Mouse (Mus musculus): ENCODE results near the gene Fcna.

Fcna gene

DNA sequence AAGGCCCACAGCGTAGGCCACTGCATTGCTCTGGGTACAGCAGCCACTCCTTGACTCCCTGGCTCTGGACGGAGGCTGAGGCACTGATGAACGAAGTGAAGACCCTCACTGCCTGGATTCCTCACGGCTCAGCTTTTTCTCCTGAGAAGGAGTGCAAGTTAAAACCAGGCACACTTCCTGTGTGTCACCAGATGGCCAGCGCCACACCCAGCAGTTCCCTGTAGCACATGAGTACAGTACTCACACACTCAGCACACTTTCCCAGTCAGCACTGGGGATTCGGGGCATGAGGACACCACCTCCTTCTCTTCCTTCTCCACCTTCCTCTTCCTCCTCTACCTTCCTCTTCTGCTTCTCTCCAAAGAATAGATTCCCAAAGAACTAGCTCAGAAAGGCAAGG, at the start of gene Fcna:
Gene Fcna (minus strand): TSS at position 220 of the 400 bp plus-strand sequence.
- DNase-seq (ENCODE audit: low spot score), result no peak

DNA sequence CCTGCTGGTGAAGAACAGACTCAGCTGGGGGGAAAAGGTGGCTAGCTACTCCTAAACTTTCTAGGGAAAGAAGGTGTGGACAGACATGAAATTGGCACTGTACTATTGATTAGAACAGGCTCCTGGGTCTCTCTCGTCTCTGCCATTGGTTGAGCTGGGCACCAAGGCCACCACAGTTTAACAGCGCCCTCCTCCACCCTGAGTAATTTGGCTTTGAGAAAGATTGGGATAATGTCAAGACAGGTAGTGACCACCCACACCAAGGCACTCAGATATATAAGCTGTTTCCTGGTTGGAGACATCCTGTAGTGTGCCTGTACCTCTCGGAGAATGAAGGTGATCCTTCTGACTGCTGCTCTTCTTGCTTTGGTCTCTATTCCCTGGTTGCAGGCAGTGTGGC, 48.7 kb upstream of the Fcna start, which contains the start of gene Lcn6:
Gene Lcn6 (plus strand): TSS at position 301 of the 400 bp plus-strand sequence.
- DNase-seq (ENCODE audit: low spot score), result no peak

DNA sequence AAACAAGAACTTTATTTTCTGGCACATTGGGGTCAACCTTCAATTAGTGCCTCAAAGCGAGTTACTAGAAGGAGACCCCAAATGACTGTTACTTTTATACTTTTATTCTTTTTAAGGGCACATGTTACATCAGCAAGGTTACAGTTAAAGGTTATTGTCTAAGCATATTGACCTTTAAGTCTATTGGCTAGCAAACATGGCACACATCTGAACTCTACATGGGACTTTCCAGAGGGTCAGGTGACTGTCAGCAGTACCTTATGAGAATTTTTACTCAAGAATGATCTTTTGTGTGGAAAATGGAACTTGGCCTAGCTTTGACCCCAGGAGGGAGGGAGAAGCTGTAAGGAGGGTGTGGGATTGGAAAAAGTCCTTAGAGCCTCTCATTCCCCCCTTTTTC, 38.7 kb upstream of the Fcna start:
- DNase-seq (ENCODE audit: low spot score), result no peak

DNA sequence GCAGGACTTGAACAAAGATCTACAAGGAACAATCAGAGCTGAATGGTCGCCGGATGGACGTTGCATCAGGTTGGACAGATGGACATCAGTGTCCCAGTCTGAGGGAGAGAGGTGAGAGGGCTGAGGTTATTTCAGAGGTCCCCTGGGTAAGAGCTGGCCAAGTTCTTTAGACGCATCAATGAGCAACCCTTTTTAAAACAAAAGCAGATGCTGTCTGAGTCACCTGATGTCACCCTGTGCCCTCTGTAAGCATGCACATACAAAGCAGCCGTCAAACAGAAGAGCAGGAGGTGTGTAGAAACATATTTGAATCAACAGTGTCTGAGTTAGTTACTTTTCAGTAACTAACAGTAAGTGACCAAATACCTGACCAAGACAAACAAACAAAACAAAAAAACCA, 36.3 kb upstream of the Fcna start:
- DNase-seq (ENCODE audit: low spot score), result no peak

DNA sequence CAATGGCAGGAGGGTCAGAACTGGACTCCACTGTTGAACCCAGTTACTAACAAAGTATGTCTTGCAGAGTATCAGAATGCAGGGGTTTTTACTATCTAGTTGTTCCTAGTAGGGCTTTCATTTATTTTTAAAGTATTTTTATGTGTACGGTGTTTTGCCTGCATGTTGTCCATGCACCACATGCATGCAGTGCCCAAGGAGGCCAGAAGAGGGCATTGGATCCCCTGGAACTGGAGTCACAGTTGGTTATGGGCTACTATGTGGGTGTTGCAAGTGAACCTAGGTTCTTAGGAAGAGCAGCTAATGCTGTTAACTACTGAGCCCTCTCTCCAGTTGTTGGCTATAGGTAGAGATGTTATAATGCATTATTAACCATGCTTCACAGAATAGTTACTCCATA, 35.7 kb upstream of the Fcna start:
- peak; percentile 39 for DNase-seq (ENCODE audit: low spot score)

DNA sequence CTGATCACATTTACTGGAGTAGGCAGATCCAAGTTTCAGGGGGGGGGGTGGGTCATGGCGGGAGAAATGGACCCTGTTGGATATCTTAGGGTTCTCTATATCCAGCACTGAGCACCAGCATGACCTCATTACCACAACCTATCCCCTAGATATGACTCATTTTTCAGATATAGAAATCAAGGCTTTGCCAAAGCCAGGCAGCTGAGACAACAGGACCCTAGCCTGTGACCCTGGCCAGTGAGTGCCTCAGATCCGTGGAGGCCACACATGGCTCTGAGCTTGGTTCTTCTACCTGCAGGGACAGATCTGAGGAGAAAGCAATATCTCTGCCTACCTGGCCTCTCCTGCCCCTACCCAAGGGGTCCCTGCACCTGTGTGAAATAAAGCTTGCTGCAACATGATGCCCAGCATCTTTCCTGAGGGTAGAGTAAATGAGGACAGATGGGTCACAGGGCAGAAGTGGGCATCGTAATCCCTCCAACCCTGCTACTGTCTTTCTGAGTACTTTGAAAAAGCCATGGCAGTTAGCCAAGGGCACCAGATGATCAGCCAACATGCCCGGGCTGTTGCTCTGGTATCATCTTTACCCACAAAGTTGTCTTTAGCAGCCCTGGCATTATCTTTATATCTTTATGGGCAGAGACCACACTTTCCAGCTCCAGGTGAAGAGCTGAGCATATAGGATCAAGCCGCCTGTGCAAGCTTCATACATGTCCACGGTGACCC, 33.6 kb upstream of the Fcna start:
- DNase-seq (ENCODE audit: low spot score), result no peak

DNA sequence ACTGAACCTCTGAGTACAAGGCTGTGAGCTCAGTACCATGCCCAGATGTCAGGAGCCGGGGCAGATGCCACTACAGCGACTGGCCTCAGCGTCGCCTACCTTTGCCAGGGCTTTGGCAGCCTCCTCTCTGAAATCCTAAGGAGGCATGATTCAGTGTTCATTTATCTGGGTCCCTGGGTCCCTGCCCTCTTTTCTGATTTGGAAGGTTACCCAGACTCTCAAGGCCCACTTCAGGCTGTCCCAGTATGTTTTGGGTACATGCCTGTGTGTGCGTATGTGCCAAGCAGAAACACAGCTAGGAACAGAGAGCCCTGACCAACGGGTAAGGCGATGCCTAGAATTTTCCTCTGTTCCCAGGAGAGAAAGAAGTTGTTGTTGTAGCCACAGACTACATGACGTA, 32.4 kb upstream of the Fcna start:
- DNase-seq (ENCODE audit: low spot score), result no peak

DNA sequence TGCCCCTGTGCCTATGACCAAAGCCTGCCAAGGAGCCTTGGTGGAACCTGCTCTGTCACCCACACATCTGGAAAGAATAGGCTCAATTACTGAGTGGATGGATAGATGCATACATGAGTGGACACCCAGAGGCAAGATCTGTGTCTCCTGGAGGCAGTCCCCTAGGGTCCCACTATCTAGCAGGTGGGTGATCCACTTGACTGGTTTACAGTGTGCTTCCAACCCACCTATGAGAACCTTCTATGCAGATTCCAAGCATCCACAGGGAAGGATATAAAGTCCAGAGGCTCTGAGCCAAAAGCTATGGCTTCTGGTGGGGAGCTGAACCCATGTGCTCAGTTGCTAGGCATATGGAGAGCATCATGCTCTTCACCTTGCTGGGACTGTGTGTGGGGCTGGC, 29.8 kb upstream of the Fcna start, which contains the start of gene Lcn5:
Gene Lcn5 (plus strand): TSS at position 301 of the 400 bp plus-strand sequence.
- DNase-seq (ENCODE audit: low spot score), result no peak

DNA sequence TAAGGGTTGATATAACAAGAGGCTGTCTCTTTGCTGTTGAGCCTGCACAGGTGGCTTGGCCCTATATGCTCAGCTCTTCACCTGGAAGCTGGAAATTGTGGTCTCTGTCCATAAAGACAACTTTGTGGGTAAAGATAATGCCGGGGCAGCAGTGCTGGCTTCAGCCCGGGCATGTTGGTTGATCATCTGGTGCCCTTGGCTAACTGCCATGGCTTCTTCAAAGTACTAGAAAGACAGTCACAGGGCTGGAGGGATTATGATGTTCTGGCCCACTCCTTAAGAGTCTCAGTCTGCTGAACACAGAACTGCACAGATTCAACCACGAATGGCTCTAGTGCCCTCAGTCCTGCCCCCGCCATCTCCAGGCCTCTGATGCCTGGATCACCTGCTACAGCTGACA, 29.4 kb upstream of the Fcna start:
- DNase-seq (ENCODE audit: low spot score), result no peak

DNA sequence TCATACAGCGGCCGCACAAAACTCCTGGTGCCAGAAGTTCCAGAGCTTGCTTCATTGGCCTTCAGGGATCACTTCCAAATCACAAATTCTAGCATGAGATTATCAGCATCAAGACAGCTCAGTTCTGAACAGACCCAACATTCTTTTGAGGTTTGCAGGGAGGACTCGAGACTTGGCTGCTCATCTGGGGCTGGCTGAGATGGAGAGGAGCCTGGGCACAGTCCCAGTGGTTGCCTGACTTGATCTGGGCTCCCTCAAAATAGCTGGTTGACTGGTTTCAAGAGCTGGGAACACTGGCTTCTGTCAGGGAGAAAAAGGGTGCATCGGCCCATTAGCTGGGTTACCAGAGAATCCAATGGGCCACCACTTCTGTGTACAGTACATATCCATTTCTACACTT, 28.9 kb upstream of the Fcna start:
- DNase-seq (ENCODE audit: low spot score), result no peak

DNA sequence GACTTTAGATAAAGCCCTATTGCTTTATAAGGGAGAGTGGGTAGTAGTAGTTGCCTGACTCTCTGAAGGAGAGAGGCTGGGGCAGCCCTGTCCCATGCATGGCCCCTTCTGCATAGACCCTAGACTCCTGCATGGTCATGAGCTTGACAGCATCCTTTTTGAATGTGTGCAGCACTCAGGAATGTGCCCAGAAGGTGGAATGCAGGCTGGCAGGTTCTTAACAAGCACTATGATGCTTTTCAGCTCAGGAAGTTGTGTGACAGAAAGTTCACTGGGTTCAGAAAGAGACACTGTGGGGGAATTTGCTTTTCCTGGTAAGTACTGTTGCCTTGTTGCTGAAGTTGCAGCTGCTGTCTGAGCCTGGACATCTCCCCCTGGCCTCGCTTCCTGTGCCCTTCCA, 26.7 kb upstream of the Fcna start:
- DNase-seq (ENCODE audit: low spot score), result no peak

DNA sequence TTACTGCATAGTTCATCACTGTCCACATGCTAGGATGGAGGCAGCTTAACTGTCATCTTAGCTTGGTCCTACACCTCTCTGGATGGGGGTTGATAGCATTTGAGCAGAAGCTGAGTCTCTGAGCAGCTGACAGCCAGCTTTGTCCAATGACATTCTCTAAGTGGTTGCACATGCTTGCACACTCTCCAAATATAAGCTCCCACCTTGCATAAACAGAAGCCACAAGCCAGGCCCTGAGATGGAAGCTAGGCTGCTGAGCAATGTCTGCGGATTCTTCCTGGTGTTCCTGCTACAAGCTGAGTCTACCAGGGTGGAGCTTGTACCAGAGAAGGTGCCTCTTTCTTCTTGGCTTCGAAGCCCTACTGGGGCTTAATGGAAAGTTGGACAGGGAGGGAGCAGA, 25.1 kb upstream of the Fcna start, which contains the start of gene Lcn8:
Gene Lcn8 (plus strand): TSS at position 219 of the 400 bp plus-strand sequence.
- DNase-seq (ENCODE audit: low spot score), result no peak

DNA sequence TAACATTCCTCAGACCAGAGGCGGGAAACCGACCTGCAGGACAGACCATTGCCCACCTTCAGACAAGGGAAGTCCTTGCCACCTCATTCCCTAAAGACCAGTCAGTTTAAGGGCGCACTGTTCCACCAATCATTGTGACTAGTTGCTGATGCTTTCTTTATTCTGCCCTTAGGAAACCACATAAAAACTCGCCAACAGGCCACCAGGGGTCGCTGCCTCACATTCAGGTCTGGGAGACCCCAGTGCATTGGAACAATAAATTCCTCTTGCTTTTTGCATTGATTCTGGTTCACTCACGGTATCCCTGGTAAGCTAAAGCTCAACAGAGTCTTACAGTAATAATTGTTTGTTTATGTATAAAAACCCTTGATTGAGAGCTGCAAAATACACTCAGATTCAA, 12.1 kb upstream of the Fcna start:
- DNase-seq (ENCODE audit: low spot score), result peak; percentile 24

DNA sequence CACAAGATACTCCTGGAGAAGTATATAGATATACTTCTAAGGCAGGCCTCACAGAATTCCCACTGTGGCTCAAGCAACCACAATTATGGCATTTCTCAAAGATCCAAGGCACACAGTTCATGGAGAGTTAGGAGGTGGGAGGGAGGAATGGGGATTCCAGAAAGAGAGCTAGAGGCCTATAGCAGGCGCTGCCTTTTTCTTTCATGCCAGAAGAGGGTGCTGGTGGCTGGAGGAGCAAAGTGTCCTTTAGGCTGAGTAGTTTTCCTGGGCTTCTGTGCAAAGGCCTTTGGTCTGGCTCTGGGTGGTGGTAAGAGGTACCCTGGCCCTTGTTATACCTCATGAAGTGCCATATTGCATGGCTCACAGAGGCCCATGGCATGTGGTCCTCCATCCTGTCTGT, 6.2 kb upstream of the Fcna start:
- no peak for DNase-seq (ENCODE audit: low spot score)

DNA sequence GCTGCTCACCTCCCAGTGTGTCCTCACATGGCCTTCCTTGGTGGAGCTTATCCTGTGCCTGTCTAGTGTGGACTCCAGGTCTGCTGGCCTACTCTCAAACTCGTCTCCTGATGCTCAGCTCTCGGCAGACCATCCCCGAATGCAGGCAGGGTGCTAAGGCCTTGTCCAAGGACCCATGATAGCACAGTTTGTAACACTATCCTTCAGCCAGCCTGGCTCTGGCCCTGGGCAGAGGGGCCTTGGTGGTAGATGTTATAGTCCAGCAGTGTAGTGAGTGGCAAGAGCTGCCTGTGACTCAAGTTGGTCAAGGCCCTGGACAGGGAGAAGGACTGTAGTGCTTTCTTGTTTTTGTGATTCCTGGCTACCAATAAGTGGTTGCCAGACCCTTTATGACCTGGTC, 5.8 kb upstream of the Fcna start:
- no peak for DNase-seq (ENCODE audit: low spot score)

DNA sequence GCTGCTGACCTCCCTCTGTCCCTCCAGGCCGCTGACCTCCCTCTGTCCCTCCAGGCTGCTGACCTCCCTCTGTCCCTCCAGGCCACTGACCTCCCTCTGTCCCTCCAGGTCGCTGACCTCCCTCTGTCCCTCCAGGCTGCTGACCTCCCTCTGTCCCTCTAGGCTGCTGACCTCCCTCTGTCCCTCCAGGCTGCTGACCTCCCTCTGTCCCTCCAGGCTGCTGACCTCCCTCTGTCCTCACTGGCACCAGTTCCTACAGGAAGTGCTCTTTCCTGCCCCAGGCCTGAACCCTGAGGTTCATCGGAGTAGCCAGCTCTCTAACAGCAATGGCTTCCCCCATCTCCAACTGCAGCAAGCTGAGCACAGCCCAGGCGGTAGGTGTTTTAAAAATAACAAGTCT, 908 bp upstream of the Fcna start:
- no peak for DNase-seq (ENCODE audit: low spot score)

DNA sequence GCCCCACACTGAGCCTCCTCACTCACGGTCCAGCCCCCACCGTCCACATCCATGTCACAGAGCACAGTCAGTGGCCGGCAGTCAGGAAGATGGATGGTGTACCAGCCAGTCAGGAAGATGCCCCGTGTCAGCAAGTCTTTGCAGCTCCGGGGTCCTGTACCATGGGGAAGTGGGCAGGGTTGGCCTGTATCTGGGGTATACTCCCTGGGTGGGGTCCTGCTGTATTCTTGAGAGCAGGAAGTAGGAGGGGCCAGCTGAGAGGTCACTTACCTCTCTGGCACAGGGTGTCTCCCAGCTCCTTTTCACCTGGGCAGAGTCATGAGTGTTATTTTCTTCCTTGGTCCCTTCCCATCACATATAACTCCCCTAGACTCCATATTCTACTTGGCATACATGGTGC, 1.8 kb downstream of the Fcna start:
- DNase-seq (ENCODE audit: low spot score), result no peak

DNA sequence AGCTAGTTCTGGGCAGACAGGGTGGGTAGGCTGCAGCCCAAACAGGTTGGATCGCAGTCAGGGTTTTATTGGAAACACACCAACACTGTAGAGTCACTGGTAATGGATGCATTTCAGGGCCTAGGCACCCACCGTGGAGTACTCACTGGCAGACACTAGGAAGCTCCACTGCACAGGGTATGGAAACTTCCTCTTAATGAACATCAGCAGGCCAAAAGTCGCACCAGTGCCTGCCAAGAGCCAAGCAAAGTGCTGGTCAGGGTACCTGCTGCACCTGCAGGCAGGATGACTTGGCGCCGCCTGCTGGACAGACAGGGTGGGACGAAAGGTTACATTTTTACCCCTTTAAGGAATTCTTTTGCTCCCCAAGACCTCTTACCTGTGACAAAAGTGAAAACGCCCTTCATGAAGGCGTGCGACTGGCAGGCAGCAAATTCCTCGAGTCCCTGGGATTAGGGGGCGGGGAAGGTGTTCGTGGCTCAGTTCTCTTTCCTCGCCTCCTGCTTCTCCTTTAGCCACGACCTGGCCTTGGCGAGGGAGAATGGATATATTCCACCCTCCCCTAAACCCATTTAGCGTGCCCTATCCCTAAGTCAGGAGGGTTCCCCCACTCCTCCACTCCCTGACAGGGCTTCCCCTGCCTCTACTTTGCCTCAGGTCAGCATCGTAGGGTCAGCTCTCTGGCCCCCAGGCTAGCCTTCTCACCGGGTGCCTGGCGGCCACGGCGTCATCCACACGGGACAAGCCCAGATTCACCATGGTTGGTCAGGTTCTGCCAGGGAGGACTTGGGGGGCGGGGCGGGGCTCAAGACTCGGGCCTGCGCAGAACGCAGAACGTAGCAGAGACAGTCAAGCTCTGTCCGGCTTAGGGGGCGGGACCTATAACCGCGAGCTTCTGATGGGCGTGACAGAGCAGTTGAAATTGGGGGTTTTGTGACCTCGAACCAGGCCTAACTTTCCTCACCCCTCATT, 6.3 kb downstream of the Fcna start, which contains the start of gene Tmem141:
Gene Tmem141 (minus strand): TSS at position 777 of the 972 bp plus-strand sequence.
- DNase-seq (ENCODE audit: low spot score), result peak; percentile 50

DNA sequence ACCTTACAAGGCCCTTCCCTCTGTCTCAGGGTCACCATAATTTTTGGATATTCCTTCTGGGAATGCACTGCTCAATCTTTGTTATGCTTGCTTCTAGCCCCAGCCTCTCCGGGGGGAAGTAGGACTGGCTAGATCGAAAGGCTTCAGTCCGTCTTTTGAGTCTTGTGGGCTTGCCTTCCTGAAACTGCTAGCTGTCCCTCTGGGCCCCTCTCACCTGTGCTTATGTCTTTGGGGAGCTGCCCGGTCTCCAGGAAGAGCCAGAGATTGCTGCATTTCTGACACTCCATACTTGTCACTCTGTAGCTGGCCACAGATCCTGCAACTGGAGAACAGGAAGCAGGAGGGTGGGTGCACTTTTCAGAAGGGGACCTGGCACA, 7.0 kb downstream of the Fcna start:
- no peak for DNase-seq (ENCODE audit: low spot score)

DNA sequence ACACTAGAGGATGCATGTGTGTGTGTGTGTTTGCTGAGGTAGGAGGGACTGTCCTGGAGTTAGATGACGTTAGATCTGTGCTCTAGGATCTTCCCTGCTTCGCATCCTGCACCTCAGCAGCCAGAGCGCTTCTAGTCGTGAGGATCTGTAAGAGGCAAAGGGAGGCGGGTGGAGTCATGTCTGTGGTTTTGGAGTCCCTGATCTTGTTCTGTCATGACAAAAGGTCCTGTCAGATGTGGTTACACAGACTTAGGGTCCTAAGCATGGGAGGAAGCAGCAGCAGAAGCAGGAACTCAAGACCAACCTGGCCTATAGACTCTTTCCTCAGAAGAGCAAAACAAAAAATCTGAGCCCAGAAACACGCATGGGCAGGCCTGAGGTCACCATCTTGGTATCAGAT, 7.4 kb downstream of the Fcna start:
- DNase-seq (ENCODE audit: low spot score), result peak; percentile 65

DNA sequence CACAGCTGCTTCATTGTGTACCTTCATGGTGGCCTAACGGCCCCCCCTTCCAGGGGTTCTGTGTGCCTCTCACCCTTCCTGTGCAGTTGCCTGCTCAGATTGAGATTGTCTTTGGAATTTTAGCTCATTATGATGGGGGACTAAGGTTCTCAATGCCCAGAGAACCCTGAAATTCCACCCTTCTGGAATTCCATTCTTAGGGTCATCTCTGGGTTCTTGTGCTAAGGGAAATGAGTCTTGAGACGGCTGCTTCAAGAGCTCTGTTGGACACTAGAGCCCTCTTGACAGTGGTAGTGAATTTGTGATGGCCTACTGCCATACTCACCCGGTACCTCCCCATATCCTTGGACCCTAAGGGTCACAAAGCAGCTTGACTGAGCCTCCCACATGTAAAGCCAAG, 10.3 kb downstream of the Fcna start, which contains the start of gene Ccdc183:
Gene Ccdc183 (minus strand): TSS at position 101 of the 400 bp plus-strand sequence.
- no peak for DNase-seq (ENCODE audit: low spot score)

DNA sequence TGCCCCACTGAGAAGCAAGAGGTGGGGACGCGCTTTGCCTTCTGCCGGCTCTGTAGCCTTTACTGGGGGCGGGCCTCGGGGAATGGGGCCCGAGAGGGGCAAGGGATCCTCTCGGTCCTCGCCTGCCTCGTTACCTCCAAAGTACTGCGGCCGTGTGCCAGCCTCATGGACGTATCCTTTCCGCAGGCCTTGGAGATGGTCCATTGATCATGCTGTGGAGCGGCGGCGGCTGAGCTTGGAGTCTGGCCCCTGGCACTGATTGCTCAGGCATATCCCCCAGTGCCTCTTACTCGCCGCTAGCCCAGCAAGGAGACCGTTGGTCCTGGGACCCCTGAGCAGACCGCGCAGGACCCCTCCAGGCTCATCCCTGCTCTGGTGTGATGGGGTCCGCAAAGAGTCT, 11.4 kb downstream of the Fcna start:
- no peak for DNase-seq (ENCODE audit: low spot score)

DNA sequence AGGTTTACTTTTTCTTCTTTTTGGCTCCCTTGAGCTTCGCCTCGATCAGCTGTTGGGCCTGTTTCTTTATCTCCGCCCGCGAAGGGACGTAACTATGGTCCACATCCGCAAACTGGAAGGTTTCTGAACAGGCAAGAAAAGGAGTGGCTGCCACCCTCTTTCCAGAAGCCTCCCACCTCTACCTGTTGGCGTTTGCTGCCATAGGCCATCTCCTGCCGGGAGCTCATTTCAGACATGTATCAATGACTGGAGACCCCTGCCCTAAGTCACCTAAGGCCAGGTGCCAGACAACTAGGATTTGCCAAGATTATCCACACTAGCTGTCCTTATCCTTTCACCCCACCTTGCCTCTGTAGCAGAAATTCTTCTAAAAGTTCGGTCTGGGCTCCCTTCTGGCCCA, 19.2 kb downstream of the Fcna start:
- DNase-seq (ENCODE audit: low spot score), result no peak
